Mouse (Mus musculus) cerebellum, adult 9-11 months (tissue): ENCODE measurements around the gene Rpl10a.

Experiments used
- DNase-seq: peaks from one replicate; pipeline ENCODE4 v3.0.0; 2022

Rpl10a gene

DNA sequence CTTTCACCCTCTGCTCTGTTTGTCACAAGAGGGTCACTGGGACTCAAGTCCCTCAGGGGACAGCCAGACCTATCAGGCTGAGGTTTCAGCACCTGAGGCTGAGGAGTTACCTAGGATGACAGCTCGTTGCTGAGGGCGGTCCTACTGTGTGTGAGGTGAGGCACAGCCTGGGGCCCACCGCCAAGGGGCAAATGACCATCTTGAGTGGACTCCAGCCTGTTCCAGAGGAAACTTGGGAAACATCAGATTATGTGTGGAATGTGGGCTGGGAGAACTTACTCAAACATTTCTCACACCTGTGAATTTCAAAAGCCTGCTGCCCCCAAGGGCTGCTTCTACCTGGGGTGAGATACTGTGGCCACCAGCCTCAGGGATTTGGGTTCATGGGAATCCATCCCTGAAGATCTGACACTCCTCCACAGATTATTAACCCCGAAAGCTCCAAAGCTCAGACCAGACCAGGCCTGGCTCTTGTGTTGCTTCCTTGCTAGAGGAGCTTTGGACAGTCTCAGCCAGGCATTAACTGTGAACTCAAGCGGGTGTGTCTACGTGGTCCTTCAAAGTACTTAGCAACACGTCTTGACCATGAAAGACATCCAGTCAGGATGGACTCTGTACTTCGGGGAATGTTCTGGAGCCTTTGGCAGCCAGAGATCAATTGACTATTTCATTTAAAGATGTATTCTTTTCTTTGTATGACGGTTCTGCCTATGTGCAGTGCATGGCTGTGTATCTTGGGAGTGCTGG lies 32.4 kb downstream of the Rpl10a start:
- no peak for DNase-seq

DNA sequence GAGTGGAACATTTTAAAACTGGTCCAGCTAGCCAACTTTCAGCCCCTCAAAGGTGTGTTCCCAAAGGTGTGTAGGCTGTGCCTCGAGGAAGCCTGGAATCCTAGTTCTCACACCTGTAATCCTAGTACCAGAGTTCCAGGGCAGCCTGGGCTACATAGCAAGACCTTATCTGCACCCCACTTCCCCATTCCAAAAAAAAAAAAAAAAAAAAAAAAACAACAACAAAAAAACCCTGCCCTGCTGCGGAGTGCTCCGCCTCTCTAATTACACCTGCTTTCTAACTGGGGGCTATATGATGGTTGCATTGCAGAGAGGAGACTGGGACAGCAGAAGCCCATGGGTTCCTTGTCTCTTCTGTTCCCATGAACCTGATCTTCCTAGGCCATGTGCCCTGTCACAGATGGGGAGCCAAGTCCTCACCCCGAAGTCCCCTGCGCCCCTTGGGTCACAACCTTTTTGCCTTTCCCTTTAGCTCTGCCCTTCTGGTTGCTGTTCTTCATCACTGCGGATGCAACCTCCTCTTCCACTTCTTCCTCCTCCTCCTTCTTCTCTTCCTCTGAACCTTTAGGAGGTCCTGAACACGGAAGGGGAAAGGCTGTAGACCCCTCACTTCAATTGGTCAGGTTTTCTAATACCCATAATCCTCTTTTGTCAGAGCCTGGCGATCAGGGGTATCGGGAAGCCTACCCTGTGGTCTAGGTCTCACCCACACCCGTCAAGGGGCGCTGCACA lies 33.8 kb downstream of the Rpl10a start:
- no peak for DNase-seq

DNA sequence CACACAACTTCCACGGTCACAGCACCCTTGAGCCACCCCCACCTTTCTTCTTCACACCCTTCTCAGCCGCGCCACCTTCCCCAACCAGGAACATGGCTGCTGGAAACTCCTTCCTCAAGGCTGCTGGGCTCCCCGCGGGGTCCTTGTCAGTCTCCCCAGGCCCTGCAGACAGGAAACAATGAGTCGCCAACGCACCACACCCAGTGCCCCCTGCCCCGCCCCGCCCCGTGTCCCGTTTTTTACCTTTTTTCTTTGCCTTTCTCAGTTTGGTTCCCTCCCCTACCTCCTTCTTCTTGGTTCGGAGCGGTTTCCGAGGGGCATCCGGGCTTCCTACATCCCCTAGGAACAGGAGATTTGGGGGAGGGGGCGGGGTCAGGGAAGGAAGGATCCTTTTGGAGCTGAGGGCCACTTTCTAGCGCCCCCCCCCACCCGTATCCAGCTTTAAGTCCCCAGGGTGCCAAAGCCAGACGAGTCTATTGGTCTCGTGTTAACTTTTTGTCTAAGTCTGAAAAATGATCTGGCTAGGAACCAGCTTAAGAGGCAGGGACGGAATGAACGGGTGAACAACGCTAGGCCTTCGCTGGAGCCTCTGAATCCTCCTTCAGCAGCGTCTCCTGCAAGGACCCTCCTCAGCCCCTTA lies 34.5 kb downstream of the Rpl10a start:
- no peak for DNase-seq

DNA sequence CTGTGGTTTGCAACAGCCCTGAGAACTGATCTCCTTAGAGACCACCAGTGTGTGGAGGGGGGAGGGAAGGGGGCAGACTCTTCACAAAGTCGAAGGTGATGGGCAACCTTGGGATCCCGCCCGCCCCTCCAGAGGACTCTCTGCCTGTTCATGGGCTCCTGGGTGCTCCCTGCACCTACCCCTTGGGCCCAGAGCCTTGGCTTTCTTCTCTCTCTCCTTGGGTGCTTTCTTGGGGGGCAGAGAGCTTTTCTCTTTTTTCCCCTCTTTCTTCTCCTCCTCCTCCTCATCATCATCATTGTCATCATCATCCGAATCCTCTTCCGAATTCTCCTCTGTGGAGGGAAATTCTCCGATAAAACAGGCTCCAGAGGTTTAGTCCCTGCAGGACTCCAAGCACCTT lies 35.2 kb downstream of the Rpl10a start:
- DNase-seq, result no peak

DNA sequence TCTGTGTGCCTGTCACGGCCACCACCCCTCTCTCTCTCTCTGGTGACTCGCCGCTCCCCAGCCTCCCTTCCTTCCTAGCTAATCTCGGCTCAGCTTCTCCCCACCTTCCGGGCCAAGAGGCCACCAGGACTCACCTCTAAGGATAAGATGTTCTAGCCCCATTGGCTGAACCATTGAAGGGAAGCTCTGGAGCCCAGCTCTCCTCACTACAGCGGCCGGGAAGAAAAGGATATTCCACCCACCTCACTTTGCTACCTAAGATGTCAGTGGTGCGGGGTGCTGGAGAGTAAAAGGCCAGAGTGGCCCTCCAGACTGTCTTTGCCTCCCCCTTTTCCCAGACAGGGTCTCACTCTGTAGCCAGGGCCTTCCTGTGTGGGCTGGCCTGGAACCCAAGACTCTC lies 36.9 kb downstream of the Rpl10a start, which contains the start of gene Tulp1:
Gene Tulp1, minus strand, starts transcription at position 101 of the 400 bp plus-strand sequence.
- no peak for DNase-seq

DNA sequence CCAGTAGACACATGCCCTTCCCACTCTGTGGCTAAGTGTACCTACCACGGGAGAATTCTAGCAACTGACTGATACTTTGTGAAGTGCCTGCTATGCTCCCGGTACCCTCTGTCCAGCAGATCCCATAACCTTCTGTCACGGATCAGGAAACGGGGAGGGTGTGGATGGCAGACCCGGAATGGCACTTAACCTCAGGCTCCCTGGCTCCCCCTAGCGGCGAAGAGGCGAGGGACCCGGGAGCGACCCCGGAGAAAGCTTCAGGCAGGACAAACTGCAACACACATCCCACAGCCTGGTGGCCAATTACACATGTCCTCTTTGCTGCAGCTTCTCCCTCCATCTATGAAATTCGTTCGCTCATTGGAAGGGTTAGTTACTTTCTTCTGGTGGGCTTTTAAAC lies 40.2 kb downstream of the Rpl10a start:
- peak; percentile 17 for DNase-seq

DNA sequence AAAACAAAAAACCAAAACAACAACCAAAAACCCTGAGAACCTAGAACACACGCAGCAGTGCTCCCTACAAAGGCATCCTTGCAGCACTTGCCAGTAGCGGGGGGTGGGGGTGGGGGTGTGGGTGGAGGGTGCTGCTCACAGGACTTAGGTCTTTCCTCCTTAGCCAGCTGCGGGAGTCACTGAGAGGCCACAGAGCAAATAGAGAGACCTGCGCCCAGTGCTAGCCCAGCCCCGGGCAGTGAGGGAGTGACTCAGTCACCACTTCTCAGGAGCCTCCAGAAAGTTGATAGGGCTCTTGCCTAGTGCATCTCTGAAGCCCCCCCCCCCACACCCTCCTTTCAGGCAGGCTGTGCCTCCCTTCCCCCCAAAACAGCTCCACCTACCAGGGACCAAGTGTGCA lies 40.8 kb downstream of the Rpl10a start:
- no peak for DNase-seq

DNA sequence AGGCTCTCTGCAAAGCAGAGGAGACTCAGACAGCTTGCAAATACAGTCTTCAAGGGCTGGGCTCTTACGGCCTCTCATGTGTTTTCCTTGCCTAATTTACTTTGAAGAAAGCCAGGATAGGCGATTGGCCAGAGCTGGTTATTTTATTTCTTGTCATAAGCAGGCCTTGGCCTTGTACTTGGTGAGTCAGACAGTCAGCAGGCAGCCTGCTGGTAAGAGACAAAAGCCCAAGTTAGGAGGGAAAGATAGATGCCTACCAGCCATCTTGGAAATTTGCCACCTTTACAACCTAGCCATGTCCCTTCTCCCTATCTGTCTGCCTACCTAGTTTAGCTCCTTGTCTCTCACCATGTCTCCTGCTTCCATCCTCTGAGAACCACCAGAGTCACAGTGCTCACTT lies 43.0 kb downstream of the Rpl10a start:
- DNase-seq, result no peak

DNA sequence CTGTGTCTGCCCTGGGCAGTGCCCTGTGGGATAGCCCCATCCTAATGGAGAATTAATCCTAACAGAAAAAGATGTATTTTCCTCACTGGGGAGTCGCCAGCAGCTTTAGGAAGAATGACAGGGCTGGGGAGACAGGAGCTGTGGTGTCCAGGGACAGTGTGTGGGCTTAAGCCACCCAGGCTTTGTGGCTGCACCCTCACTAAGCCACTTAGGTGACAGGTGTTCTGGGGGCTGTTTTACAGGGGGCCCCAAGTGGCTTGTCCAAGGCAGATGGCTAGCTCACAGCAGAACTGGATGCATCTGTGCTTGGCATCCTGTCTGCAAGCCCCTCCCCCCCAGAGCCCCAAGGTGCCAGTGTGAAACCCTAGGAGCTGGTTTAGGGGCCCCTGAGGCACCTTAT lies 43.7 kb downstream of the Rpl10a start:
- no peak for DNase-seq

DNA sequence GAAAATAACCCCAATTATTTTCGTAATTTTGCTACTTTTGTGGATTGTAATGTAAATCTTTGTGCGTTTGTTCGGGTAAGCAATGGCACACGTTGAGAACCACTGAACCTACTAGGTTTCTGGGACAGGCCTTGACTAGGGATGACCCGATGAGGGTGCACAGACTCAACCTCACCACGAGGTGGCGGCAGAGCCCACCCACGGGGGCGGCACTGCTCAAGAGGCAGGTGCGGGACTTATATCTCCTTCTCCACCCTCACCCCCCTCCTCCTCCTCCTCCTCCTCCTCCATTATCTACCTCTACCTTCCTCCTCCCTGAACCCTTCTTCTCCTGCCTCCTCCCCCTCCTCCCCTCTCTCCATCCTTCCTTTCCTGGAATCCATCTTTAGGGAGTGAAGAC lies 45.5 kb downstream of the Rpl10a start:
- no peak for DNase-seq

DNA sequence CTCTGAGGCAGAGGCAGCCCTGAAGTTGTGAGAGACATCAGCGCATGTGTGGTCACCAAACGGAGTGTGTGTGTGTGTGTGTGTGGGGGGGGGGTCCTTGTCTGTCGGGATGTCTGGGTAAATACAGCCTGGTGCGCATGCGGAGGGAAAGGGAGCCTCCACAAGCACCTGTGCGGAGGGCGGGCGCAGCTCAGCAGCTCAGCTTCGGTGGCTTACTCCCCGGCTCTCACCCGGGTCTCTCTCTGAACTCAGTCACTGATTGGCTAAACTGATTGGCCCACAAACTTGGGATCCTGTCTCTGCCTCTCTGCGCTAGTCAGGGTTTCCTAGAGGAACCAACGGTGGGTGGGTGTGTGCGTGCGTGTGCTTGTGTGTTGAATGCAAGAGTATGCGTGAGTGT lies 46.2 kb downstream of the Rpl10a start:
- no peak for DNase-seq

DNA sequence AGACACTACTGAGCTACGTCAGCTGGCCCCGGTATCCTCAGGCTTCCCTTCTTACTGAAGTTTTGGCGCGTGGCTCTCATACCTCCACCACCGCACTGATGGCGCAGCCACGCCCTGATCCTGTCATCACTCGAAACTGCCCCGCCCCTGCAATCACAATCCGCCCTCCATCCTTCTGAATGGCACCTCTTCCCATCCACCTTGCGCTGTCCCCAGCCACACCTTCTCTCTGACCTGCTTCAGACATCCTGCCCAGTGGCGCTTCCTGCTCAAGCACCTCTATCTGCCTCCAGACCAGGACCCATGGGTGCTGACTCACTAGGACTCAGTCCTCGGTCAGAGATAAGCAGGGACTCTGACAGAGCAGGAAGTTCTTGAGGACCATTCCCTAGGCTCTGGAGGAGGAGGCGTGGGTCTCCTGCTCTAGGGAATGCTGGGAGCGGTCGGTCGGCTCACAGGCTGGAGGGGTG lies 47.4 kb downstream of the Rpl10a start:
- no peak for DNase-seq

DNA sequence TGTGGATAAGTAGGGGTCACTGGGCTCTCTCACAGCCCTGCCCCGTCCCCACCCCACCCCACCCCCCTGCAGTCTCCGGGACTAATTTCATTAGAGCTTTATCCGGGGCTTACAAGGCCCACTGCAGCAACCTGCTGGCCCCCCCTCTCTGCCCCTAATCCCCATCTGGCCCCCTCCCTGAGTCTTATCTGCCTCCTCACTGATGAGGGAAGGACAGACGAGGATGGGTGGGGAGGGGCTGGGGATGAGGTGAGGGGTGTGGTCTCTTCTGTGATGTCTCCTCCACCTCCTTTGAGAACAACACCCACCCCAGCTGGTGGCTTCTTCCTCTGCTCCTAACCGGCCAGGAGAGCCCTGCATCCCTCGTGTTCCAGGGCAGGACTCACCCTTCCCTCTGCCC lies 52.0 kb downstream of the Rpl10a start:
- no peak for DNase-seq
